Mouse (Mus musculus): Measurements from ENCODE around the gene Clec2g. TPM values are rescaled to one million over a fixed set of nuclear protein-coding genes. Genes with fewer than 3 reads are reported as not detected.
"Not testable (repeated sequence)": the region's sequence is repeated elsewhere in the genome, so short reads cannot be mapped to it uniquely, and the experiment has no call there.

Gene Clec2g
- total RNA-seq, 2 experiments from 2014 or later: 0.63 TPM; not detected in 1

DNA sequence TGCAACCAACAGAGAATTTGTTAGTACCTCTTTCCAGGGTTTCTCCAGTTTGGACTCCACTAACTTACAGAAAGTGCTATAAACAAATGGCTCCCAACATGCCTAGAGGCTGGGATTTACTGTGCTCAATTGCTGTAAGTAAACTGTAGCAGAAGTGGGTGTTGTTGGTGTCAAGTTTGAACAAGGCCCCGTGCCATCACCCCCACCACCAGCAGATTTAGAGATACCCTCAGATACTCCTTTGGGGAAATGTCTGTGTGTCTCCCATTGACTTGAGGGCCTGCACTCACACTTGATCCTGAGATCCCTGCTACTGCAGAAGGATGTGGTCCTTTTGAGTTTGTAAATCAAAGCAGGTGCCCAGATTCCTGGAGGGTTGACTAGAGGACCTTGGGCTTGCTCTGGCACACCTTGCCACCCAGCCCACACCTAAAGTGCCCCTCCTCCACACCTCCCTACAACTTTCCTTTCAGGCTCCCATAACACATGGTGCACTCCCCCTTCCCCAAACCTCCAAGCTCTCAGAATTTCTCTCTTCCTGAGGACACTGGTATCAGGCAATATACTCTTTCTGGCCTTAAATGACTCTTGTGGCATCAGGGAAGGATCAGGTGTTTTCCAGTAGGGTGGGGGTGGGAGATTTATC lies 37.3 kb downstream of the Clec2g start:
- DNase-seq (ENCODE audit: low spot score in 2 of 2): no peak

DNA sequence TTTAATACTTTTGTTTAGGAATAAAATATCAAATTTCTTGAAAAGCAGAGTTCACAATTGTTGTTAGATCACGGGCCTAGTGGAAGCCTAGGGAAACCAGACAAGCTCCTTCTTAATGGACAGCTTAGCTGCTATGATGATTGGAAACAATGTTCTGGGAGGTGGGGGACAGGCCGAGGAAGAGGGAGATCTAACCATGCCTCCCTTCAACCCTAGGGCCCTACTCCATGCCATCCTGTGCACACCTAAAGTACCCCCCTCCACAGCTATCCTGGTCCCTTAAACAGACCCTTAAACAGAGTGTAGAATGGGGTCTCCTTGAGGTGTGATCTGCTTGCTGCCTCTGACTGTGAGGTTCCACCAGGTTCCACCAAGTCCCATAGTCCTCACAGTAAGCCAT lies 38.0 kb downstream of the Clec2g start:
- no peak for DNase-seq (ENCODE audit: low spot score in 2 of 2)

DNA sequence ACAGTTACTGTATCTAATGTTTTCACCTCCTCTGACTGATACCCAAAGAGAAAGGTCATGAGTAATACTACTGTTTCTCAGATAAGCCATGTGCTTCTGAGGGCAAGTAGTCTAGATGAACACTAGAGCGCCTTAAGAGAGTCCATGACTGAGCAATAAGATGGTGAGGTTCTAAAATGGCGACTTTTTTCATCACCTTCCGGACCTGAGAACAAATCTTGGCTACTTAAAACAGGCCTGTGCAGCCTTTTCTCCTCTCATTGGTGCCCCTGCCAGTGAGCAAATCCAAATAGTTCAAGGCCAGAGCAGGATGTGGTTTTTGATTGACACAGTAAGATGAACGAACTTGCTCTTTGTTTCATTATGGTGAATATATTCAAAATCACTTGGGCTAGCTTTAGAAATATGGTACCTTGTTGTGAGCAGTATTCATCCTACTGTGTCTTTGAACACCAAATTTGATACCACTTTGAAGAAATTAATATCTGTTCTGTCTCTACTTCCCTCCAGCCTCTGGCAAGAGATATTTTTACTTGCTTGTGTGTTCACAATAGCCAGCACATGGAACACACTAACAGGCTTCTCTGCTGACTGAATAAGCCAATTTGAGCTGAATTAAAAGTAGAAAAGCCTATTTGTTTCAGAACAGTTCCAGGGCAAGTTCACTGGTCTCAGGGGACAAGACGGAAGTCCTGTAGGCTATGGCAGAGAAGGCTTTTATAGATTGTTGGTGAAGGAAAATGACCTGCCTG lies 38.7 kb downstream of the Clec2g start:
- DNase-seq (ENCODE audit: low spot score in 2 of 2): no peak

DNA sequence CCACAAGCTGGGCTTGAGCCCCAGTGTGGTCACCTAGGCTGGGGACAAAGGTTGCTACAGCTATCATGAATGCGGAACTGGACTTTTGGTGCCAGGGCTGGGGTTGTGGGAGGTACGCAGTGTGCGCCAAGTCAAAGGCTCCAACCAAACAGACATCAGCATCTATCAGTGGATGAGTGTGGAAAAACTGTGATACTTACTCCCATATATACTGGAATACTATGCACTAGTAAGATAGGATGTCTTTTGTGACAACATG lies 39.2 kb downstream of the Clec2g start:
- DNase-seq (ENCODE audit: low spot score in 2 of 2): no peak

DNA sequence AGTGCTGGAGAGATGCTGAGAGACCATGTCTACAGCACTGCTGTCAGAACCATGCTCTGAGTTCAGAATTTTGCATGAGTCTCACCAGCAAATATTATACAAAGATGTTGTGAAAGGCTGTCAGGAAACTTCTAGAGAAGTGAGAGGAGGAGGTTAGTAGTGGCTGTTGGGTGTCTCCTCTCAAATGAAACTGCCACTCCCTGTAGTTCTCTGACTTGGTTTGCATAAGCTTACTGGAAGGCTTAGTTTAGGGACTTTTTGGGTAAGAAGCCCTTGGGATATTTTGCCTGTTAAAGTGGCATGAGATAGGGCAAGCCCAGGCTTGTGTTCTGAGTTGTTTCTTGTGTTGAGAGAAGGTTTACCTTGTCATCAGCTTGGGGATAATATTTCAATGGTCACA lies 40.7 kb downstream of the Clec2g start:
- not testable (repeated sequence) for DNase-seq (ENCODE audit: low spot score in 2 of 2)

DNA sequence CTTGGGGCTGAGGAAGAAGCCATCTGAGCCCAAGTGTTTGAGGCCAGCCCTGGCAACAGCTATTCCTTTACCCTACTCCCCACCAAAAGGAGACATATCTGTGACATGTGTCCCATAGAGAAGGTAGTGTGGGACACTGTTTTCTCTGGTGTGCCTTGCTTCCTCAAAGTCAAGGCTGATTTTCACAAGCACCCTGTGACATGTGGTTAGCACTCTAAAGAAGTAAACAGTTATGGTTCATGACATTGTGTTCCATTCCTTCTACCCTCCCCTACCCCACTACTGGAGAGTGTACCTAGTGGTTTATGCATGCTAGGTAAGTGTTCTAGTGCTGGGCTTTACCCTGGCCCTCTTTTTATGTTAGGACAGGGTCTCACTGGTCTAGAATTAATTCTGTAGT lies 42.0 kb downstream of the Clec2g start:
- no peak for DNase-seq (ENCODE audit: low spot score in 2 of 2)

DNA sequence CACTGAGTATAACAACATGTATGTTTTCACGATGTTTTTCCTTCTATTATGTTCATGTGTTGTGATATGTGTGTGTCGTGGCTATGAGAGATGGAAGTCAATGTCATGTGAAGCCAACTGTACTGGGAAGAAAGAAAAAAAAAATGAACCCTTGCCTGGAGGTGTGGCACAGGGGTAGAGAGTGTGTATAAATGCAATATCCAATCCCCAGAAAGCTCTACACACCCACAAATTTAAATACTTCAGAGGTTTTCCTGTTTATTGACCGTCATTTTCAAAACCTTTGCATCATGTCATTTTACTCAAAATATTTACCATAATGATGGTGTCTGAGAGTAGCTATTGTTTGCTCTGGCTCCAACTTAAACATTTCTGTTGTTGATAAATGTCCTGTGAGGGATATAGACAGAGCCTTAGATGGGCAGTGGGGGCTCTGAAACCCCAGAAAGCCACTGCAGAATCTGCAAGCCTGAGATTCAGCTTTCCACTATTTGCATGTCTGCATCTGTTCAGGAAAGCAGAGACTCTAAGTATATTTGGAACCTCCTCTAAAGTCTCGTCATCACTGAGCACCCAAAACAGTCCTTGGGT lies 47.9 kb downstream of the Clec2g start:
- not testable (repeated sequence) for DNase-seq (ENCODE audit: low spot score in 2 of 2)

DNA sequence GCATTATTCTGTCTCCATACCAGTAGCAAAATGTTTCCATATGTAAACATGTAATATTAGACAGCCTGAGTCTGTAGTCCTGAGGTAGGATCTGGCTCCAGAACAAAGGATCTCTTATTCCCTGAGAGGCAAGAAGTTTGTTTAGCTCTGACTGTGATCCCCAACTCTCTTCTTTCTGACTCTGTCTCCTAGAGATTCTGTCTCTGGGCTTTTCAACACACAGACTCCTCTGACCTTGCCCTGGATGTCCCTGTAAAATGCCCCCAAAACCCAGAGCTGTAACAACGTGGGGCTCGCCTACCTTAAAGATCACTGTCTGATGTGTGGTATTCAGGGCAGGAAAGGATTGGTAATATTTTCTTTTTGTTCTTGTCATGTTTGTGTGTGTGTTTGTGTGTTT lies 58.2 kb downstream of the Clec2g start:
- DNase-seq (ENCODE audit: low spot score in 2 of 2): no peak

DNA sequence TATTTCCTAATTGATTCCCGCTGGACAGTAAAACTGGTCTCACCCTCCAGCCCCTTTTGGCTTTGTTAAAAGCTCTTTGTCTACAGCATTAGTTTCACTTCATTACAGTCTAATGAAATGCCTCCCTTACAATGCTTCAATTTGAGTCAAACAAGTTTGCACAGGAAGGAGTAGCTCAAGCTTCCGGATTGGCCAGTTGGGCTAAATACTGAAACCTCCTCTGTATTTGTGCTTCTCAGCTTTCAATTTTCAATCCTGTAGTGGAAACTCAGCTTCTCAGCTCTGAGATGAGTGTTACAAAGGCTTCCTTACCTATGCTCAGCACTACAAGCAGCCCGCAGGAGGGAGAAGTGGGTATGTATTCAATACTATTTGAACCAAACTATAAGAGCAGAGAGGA lies 58.6 kb downstream of the Clec2g start:
- no peak for DNase-seq (ENCODE audit: low spot score in 2 of 2)

DNA sequence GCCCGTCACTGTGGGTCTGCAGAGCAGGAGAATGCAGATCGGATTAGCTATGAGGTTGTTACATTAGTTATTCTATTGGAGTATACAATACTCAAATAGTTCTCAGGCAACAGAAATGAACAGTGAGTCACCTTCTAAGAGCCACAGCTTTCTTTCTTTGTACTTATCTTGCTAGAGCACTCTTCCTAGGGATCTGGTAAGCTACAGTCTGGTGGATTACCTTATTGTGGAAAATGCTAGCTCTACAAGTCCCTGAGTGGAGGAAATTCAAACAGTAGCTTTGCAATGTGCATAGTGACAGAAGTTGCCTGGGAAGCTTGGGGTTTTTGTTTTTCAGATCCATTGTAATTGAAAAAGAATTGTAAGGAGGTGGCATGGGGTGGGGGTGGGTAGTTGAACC lies 59.0 kb downstream of the Clec2g start:
- no peak for DNase-seq (ENCODE audit: low spot score in 2 of 2)

DNA sequence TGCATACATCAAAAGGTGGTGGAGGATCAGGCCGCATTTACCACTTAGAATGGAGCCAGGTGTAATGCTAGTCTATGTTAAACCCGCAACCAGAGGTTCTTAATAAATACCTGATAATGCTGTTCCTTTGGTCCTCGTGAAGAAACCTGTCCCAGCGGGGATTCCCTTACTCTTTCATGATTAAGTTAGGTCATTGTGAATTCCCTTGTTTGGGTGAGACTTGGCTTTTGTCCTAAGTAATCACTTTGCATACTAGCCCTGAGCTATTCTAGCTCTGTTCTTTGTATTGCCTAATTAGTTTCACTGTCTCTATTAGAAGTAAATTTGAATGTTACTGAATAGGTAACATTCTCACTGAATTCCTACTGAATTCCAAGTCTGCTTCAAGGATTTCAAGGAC lies 60.2 kb downstream of the Clec2g start:
- no peak for DNase-seq (ENCODE audit: low spot score in 2 of 2)

DNA sequence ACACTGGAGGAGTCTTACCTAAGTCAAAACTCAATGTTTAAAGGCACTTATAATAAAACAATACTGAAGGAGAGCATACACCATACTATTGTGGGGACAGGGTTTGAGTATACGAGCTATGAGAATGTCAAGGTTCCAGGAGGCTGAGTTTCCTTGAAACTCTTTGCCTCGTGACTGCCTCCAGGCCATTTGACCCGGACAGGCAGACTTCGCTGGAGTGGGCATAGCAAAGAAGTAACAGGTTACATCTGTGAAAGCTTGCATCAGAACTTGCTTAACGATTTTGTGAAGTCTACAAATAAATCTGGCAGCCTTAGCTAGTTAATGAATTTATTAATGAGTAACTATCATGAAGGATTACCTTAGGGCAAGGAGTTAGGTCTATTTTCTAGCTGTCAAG lies 60.6 kb downstream of the Clec2g start:
- no peak for DNase-seq (ENCODE audit: low spot score in 2 of 2)

DNA sequence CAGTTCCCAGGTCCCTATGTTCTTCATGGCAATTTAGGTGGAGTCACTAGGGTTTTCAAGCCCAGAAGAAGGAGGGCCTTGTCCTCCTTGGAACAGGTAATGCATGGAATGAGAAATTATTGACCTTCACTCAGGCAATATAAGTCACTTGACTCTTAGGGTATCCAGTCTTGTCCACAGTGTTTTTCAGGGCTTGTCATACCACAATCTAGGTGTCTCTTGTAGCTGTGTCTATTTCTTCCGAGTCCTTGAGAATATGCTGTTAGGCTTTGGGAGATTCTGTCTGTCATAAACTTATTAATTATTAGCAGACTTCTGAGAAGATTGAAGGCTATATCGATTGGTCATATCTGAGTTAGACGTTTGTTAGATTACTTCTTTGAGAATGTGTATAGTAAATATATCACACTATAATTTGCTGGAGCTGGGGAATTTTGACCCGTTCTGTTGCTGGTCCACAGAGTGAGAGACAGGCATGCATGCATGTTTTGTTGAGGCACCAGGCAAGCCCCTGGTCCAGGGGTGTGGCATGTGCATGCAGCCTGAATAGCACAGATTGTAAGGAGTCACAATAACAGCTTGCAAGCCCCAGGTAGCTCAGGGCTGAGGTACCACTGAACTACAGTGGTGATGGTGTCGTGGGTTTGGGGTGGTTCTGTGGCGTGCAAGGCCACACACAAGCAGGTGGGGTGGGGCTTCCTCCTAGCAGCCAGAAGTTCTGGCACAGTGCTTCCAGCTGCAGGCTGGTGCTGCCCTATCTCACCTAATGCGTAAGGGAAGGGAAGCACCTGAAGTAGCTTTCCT lies 61.3 kb downstream of the Clec2g start:
- no peak for DNase-seq (ENCODE audit: low spot score in 2 of 2)

DNA sequence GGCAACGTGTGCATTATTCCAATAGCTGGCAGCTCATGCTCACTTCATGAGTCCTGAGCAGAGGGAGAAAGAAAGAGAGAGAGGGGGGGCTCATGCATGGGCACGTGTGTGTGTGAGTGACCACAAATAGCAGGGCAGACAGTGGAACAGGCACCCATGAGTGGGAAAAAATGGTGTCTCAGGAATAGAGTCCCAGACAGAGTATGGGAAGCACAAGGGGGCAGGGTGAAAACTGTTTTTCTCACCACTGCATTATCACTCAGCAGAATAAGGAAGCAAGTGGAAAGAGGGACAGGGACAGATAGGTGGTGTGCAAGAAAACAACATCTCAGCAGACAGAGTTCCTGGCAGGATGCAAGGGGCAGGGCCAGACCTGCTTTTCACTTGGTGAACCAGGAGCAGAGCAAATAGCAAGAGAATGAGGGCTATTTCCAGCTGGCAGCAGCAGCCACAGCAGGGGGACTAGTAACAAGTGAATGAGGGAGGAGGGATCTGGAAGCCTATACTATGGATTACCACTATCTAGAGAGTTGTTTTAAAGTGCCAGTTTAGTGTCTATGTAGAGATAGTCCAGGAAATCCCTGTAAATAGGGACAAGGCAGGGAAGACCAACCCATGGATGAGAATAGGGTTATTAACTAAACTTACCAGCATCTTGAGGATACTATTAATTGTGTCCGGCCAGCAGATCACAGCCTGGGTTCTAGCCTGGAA lies 62.0 kb downstream of the Clec2g start:
- no peak for DNase-seq (ENCODE audit: low spot score in 2 of 2)

DNA sequence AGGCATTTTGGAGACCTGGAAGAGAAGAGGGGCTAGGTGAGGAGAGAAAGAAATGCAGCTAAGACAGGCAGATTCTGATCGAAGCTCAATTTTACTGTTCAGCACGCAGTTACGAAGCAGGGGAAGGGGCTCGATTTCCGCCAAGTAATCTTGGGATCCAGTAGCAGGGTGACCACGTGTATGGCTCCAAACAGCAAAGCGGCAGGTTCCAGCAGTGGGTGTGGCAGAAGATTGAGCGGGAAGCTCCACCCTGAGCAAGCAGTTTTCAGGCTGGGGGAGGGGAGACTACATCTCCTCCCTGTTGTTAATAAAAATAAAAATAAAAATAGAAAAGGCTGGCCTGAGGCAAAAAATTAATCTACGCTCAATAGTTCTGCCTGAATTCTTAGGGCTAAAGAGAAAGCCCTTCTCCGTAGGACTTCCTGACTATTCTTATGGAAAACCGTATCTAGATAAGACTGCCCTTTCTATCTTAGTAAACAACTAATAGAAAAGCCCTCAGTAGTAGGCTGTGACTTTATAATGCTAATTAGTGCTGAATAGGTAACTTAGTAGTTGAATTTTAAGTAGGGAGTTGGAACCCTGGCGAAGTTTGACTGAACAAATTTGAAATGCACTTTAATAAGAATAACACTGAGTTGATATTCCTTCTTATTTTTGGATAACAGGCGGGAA lies 62.7 kb downstream of the Clec2g start:
- no peak for DNase-seq (ENCODE audit: low spot score in 2 of 2)

DNA sequence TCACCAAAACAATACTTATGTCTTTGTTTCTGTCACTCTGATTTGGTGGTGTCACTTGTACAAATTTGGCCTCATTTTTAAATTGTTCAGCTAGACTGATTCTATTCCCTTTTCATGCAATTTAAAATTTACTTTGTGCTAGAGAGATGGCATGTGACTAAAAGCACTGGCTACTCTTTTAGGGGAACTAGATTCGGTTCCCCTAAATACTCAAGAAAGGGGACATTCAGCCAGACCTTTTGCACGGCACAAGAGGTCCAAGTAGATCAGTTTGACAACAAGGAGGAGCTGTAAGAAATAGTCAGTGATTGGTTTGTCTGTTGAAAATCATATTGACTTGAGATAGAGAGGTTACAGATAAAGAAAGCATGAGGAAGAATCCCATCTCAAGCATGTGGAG lies 67.2 kb downstream of the Clec2g start:
- DNase-seq (ENCODE audit: low spot score in 2 of 2): no peak

DNA sequence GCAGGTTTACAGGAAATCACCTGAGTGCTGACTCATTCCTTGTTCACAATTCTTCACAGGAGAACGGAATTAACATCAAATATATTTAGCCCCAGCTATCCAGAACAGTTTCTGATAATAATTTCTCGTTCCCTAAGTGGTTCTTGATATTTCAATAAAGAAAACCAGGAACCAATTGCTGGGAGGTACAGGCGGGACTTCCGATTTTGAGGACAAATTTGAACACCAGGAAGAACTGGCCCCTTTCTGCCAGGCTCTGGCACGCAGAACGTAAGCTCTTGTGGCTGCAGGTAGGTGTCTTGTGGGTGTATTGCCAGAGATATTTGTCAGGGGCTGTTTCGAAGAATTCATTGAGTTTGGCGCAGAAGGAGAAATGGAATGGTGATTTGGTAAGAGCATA lies 74.4 kb downstream of the Clec2g start:
- DNase-seq (ENCODE audit: low spot score in 2 of 2): no peak

DNA sequence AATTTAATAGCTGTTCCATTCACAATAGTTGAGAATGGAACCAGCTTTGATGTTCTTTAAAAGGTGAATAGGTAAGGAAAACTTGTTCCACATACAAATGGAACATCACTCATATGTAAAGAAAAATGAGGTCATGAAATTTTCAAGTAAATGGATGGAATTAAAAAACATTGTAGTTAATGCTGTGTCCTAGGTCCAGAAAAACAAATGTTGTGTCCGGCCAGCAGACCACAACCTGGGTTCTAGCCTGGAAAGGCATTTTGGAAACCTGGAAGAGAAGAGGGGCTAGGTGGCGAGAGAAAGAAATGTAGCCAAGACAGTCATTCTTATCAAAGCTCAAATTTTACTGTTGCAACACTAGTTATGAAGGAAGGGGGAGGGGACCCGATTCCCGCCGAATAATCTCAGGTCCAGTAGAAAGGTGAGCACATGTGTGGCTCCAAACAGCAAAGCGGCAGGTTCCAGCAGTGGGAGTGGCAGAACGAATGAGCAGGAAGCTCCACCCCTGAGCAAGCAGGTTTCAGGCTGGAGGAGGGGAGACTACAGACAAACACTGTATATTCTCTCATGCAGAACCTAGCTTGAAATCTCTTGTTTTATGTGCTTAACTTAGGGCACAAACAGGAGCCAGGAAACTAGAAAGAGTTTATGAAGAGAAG lies 75.8 kb downstream of the Clec2g start:
- DNase-seq (ENCODE audit: low spot score in 2 of 2): not testable (repeated sequence)

DNA sequence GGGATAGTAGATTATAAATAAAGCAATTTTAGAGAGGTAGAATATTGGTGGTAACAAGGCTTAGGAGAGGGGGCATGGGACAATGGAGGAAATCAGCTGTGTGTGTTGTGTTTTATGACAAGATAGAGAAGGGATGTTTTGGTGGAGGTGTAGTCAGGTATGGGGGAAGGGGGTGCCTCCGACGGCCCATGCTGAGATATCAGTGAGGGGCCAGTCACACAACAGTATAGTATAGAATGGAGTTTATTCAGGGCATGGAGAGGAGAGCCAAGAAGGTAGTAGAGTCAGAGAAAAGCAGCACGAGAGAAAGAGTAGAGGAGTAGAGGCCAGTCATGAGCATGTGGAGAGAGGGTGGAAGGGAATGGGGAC lies 76.3 kb downstream of the Clec2g start:
- no peak for DNase-seq (ENCODE audit: low spot score in 2 of 2)

DNA sequence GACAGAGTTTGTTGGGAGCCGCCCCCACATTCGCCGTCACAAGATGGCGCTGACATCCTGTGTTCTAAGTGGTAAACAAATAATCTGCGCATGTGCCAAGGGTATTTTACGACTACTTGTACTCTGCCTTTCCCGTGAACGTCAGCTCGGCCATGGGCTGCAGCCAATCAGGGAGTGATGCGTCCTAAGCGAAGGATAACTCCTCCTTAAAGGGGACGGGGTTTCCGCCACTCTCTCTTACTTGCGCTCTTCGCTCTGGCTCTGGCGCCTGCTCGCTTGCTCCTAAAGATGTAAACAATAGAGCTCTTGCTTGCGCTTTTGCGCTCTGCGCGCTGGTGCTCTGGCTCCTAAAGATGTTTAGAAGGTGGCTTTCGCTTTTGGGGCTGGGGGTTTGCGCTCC lies 77.8 kb downstream of the Clec2g start:
- DNase-seq (ENCODE audit: low spot score in 2 of 2): not testable (repeated sequence)
